Mouse (Mus musculus) limb, embryonic 12.5 days (tissue): ENCODE data around the gene Daam1. TPM values are rescaled to one million over a fixed set of nuclear protein-coding genes. Genes with fewer than 3 reads are reported as not detected.

Experiments
- ATAC-seq: fragments of 200-750 bp; cut with Nextera tagmentation; 2 replicates; pipeline ENCODE4 v1.8.0; 2017; ENCODE audit warnings: low read depth, moderate TSS enrichment; ENCODE audit not compliant: insufficient number of reproducible peaks, insufficient read depth, low FRiP score, low TSS enrichment
- H3K27ac ChIP-seq: fragments of 300-500 bp; sonication (generic); 2 replicates; pipeline ENCODE4 v1.5.1; 2016; ENCODE audit warnings: mild to moderate bottlenecking, moderate library complexity
- H3K27me3 ChIP-seq: fragments of 300-500 bp; sonication (generic); 2 replicates; pipeline ENCODE4 v1.6.1; 2016; ENCODE audit warnings: mild to moderate bottlenecking, moderate library complexity
- H3K36me3 ChIP-seq: fragments of 300-500 bp; sonication (generic); 2 replicates; pipeline ENCODE4 v1.6.1; 2016; ENCODE audit warnings: mild to moderate bottlenecking, moderate library complexity
- H3K4me1 ChIP-seq: fragments of 300-500 bp; sonication (generic); replicated peaks from 2 replicates; pipeline ENCODE4 v1.6.1; 2016
- H3K4me2 ChIP-seq: fragments of 300-500 bp; sonication (generic); 2 replicates; pipeline ENCODE4 v1.6.1; 2016; ENCODE audit warnings: mild to moderate bottlenecking, moderate library complexity
- H3K4me3 ChIP-seq: fragments of 300-500 bp; sonication (generic); replicated peaks from 2 replicates; pipeline ENCODE4 v1.5.1; 2016; ENCODE audit warnings: mild to moderate bottlenecking
- H3K9ac ChIP-seq: fragments of 300-500 bp; sonication (generic); replicated peaks from 2 replicates; pipeline ENCODE4 v1.6.1; 2016; ENCODE audit warnings: mild to moderate bottlenecking, moderate library complexity
- H3K9me3 ChIP-seq: fragments of 300-500 bp; sonication (generic); 2 replicates; pipeline ENCODE4 v1.6.1; 2016; ENCODE audit warnings: mild to moderate bottlenecking, moderate library complexity
- WGBS: fragments of 180-500 bp; shearing (Covaris S2); methylation state at CpG from one replicate; pipeline ENCODE4 v1.1.7; 2016; 5-methylcytosine and 5-hydroxymethylcytosine counted together
- polyA plus RNA-seq: library from polyadenylated mRNA; unstranded; fragments of >200 nt; fragmentation: Nextera tagmentation; extraction: Ambion mirVana; gene quantifications from 2 replicates; pipeline ENCODE4 v1.2.1, GENCODE M21; 2016

Daam1 gene
- polyA plus RNA-seq, 1 experiment from 2014 or later, result 8.2 TPM

GRCm38 (mm10) chr12:72005307-72005706, 174.4 kb downstream of the Daam1 start:
- WGBS, result 84% methylated on average over 3 of the region's 3 CpGs
- Histone ChIP-seq H3K4me1 (no peaks in the 10 kb centered on the region), H3K9me3 (no peaks in the 10 kb centered on the region), H3K36me3 (no peaks in the 10 kb centered on the region), H3K4me3 (no peak overlapping the region), H3K27ac (no peak overlapping the region), H3K9ac (no peak overlapping the region), H3K27me3 (no peaks in the 10 kb centered on the region), H3K4me2 (no peak overlapping the region)
- no peak for ATAC-seq

GRCm38 (mm10) chr12:72007656-72008055, 176.8 kb downstream of the Daam1 start:
- Histone ChIP-seq H3K27ac (no peak overlapping the region), H3K27me3 (no peaks in the 10 kb centered on the region), H3K4me3 (no peak overlapping the region), H3K9me3 (no peaks in the 10 kb centered on the region), H3K4me2 (no peak overlapping the region), H3K4me1 (no peaks in the 10 kb centered on the region), H3K36me3 (no peaks in the 10 kb centered on the region), H3K9ac (no peak overlapping the region)
- 79% methylated on average over 3 of the region's 3 CpGs for WGBS
- no peak for ATAC-seq

- WGBS, result 84% methylated on average over 13 of the region's 13 CpGs
- no peak overlapping the region for H3K4me2 ChIP-seq
- ATAC-seq, result no peak
- no peaks in the 10 kb centered on the region for H3K27me3 ChIP-seq
- no peaks in the 10 kb centered on the region for H3K9me3 ChIP-seq
- H3K27ac ChIP-seq, result no peak overlapping the region
- H3K9ac ChIP-seq, result no peak overlapping the region
- no peaks in the 10 kb centered on the region for H3K36me3 ChIP-seq
- H3K4me1 ChIP-seq, result no peaks in the 10 kb centered on the region
- no peak overlapping the region for H3K4me3 ChIP-seq
These were observed 178.4 kb downstream of the Daam1 start for GRCm38 (mm10) chr12:72009051-72009902.

- WGBS, result 91% methylated on average over 3 of the region's 3 CpGs
- no peaks in the 10 kb centered on the region for H3K36me3 ChIP-seq
- H3K4me2 ChIP-seq, result no peak overlapping the region
- H3K9me3 ChIP-seq, result no peaks in the 10 kb centered on the region
- H3K4me3 ChIP-seq, result no peak overlapping the region
- H3K27ac ChIP-seq, result no peak overlapping the region
- H3K27me3 ChIP-seq, result no peaks in the 10 kb centered on the region
- no peaks in the 10 kb centered on the region for H3K4me1 ChIP-seq
- ATAC-seq, result no peak
- H3K9ac ChIP-seq, result no peak overlapping the region
These were observed 180.5 kb downstream of the Daam1 start for GRCm38 (mm10) chr12:72011404-72011803.

GRCm38 (mm10) chr12:72012126-72012525, 181.2 kb downstream of the Daam1 start:
- ATAC-seq, result no peak
- H3K9me3 ChIP-seq, result no peaks in the 10 kb centered on the region
- WGBS, result 94% methylated on average over 6 of the region's 6 CpGs

GRCm38 (mm10) chr12:72013711-72014354, 183.0 kb downstream of the Daam1 start:
- Histone ChIP-seq H3K9me3 (no peaks in the 10 kb centered on the region), H3K27ac (peak overlapping the region; percentile 35; the same call in 1 of the 2 replicates), H3K27me3 (no peaks in the 10 kb centered on the region), H3K36me3 (no peaks in the 10 kb centered on the region), H3K4me3 (no peak overlapping the region), H3K4me2 (no peak overlapping the region), H3K9ac (no peak overlapping the region), H3K4me1 (no peaks in the 10 kb centered on the region)
- 88% methylated on average over 13 of the region's 13 CpGs for WGBS
- no peak for ATAC-seq

More at GRCm38 (mm10) chr12:72012126-72012525, 181.2 kb downstream of the Daam1 start:
- H3K4me3 ChIP-seq, result no peak overlapping the region
- no peaks in the 10 kb centered on the region for H3K4me1 ChIP-seq
- H3K27ac ChIP-seq, result no peak overlapping the region
- no peak overlapping the region for H3K4me2 ChIP-seq
- no peak overlapping the region for H3K9ac ChIP-seq
- H3K27me3 ChIP-seq, result no peaks in the 10 kb centered on the region
- H3K36me3 ChIP-seq, result no peaks in the 10 kb centered on the region

GRCm38 (mm10) chr12:72014355-72014776, 183.5 kb downstream of the Daam1 start:
- no peak for ATAC-seq
- WGBS, result 66% methylated on average over 10 of the region's 10 CpGs
- H3K27ac ChIP-seq, result peak overlapping the region; percentile 35; the same call in 1 of the 2 replicates
- no peak overlapping the region for H3K9ac ChIP-seq
- H3K4me3 ChIP-seq, result no peak overlapping the region
- no peak overlapping the region for H3K4me2 ChIP-seq
- H3K9me3 ChIP-seq, result no peaks in the 10 kb centered on the region
- no peaks in the 10 kb centered on the region for H3K36me3 ChIP-seq
- no peaks in the 10 kb centered on the region for H3K4me1 ChIP-seq
- no peaks in the 10 kb centered on the region for H3K27me3 ChIP-seq

- H3K27ac ChIP-seq, result no peak overlapping the region
- no peak for ATAC-seq
- no peaks in the 10 kb centered on the region for H3K4me1 ChIP-seq
- 69% methylated on average over 5 of the region's 5 CpGs for WGBS
- H3K4me2 ChIP-seq, result no peak overlapping the region
- no peak overlapping the region for H3K9ac ChIP-seq
- H3K9me3 ChIP-seq, result no peaks in the 10 kb centered on the region
- 0 out of 2 replicates have a peak, but pooled peaks cover 4% of the 10 kb centered on the region for H3K27me3 ChIP-seq
- H3K36me3 ChIP-seq, result no peaks in the 10 kb centered on the region
- no peak overlapping the region for H3K4me3 ChIP-seq
These were observed 184.4 kb downstream of the Daam1 start for GRCm38 (mm10) chr12:72015296-72015695.

GRCm38 (mm10) chr12:72020285-72020684, 189.4 kb downstream of the Daam1 start:
- Histone ChIP-seq H3K36me3 (no peaks in the 10 kb centered on the region), H3K9me3 (no peaks in the 10 kb centered on the region), H3K27me3 (0 out of 2 replicates have a peak, but pooled peaks cover 4% of the 10 kb centered on the region), H3K4me1 (peaks cover 8% of the 10 kb centered on the region), H3K4me3 (no peak overlapping the region), H3K9ac (no peak overlapping the region), H3K4me2 (no peak overlapping the region), H3K27ac (no peak overlapping the region)
- ATAC-seq, result no peak
- WGBS, result 94% methylated on average over 4 of the region's 4 CpGs

- H3K9ac ChIP-seq, result no peak overlapping the region
- no peak for ATAC-seq
- no peaks in the 10 kb centered on the region for H3K9me3 ChIP-seq
- peaks cover 8% of the 10 kb centered on the region for H3K4me1 ChIP-seq
- 24% methylated on average over 5 of the region's 5 CpGs for WGBS
- no peaks in the 10 kb centered on the region for H3K36me3 ChIP-seq
- H3K4me3 ChIP-seq, result no peak overlapping the region
- no peak overlapping the region for H3K27ac ChIP-seq
- no peak overlapping the region for H3K4me2 ChIP-seq
- H3K27me3 ChIP-seq, result 0 out of 2 replicates have a peak, but pooled peaks cover 4% of the 10 kb centered on the region
These were observed 190.7 kb downstream of the Daam1 start for GRCm38 (mm10) chr12:72021543-72021942.

- no peak overlapping the region for H3K4me3 ChIP-seq
- no peaks in the 10 kb centered on the region for H3K9me3 ChIP-seq
- peaks cover 8% of the 10 kb centered on the region for H3K4me1 ChIP-seq
- 94% methylated on average over 3 of the region's 3 CpGs for WGBS
- no peaks in the 10 kb centered on the region for H3K36me3 ChIP-seq
- H3K27me3 ChIP-seq, result 0 out of 2 replicates have a peak, but pooled peaks cover 4% of the 10 kb centered on the region
- H3K9ac ChIP-seq, result no peak overlapping the region
- no peak for ATAC-seq
- H3K27ac ChIP-seq, result no peak overlapping the region
- H3K4me2 ChIP-seq, result no peak overlapping the region
These were observed 191.9 kb downstream of the Daam1 start for GRCm38 (mm10) chr12:72022790-72023189.
